Mouse (Mus musculus) MEL (cell line): Measurements from ENCODE around the gene Gm26602. TPM values are rescaled to one million over a fixed set of nuclear protein-coding genes. Genes with fewer than 3 reads are reported as not detected.

Source experiments
- DNase-seq: peaks from one replicate; pipeline ENCODE4 v3.0.0; 2011; ENCODE audit warnings: low read depth, low spot score
- H3K27ac ChIP-seq: 2 replicates; pipeline ENCODE4 v1.5.1; 2012; ENCODE audit warnings: low read depth, mild to moderate bottlenecking, control low read depth, low read length, moderate library complexity; ENCODE audit not compliant: control insufficient read depth
- H3K27me3 ChIP-seq, 2 experiments: fragments of 150-350 bp in 1 of 2; sonication (generic) in 1 of 2; 2 replicates each; pipeline ENCODE4 v1.6.1; 2012; ENCODE audit warnings: low read length in 2 of 2, mild to moderate bottlenecking in 2 of 2, improper control_type of control experiment in 1 of 2, moderate library complexity in 1 of 2; ENCODE audit not compliant: insufficient read depth in 2 of 2, control insufficient read depth in 1 of 2
- H3K36me3 ChIP-seq, 2 experiments: 2 replicates each; pipeline ENCODE4 v1.6.1; 2012 to 2014; ENCODE audit warnings: low read length in 2 of 2, improper control_type of control experiment in 1 of 2, inconsistent platforms in 1 of 2, mild to moderate bottlenecking in 1 of 2; ENCODE audit not compliant: insufficient read depth in 2 of 2, control insufficient read depth in 1 of 2
- H3K4me1 ChIP-seq, 2 experiments: fragments of 150-350 bp in 1 of 2; sonication (generic) in 1 of 2; 2 replicates each; pipeline ENCODE4 v1.6.1; 2012; ENCODE audit warnings: low read length in 2 of 2, improper control_type of control experiment in 1 of 2, mild to moderate bottlenecking in 1 of 2; ENCODE audit not compliant: insufficient read depth in 2 of 2, control insufficient read depth in 1 of 2
- H3K4me3 ChIP-seq, 2 experiments: fragments of 150-350 bp in 1 of 2; sonication (generic) in 1 of 2; 2 replicates each; pipeline ENCODE4 v1.5.1; 2012; ENCODE audit warnings: low read depth in 2 of 2, low read length in 2 of 2, mild to moderate bottlenecking in 2 of 2, moderate library complexity in 2 of 2, control low read depth in 1 of 2, improper control_type of control experiment in 1 of 2; ENCODE audit not compliant: control insufficient read depth in 1 of 2, insufficient read depth in 1 of 2
- H3K79me2 ChIP-seq: 2 replicates; pipeline ENCODE4 v1.6.1; 2012; ENCODE audit warnings: mild to moderate bottlenecking, low read length, moderate library complexity; ENCODE audit not compliant: control insufficient read depth, poor library complexity, insufficient read depth
- H3K9ac ChIP-seq: 2 replicates; pipeline ENCODE4 v1.6.1; 2012; ENCODE audit warnings: low read depth, mild to moderate bottlenecking, control low read depth, low read length, moderate library complexity; ENCODE audit not compliant: control insufficient read depth, poor library complexity, severe bottlenecking
- H3K9me3 ChIP-seq: fragments of 150-350 bp; sonication (generic); replicated peaks from 2 replicates; pipeline ENCODE4 v1.6.1; 2012; ENCODE audit warnings: mild to moderate bottlenecking, low read length, improper control_type of control experiment, moderate library complexity; ENCODE audit not compliant: insufficient read depth
- BHLHE40 ChIP-seq: IDR thresholded peaks from 2 replicates; pipeline ENCODE4 v1.6.1; 2012; ENCODE audit warnings: low read depth, mild to moderate bottlenecking, inconsistent platforms, low read length, improper control_type of control experiment, borderline replicate concordance
- CHD1 ChIP-seq: IDR thresholded peaks from 2 replicates; pipeline ENCODE4 v1.6.1; 2012; ENCODE audit warnings: low read depth, mild to moderate bottlenecking, inconsistent platforms, low read length, improper control_type of control experiment
- E2F4 ChIP-seq: IDR thresholded peaks from 2 replicates; pipeline ENCODE4 v1.6.1; 2011; ENCODE audit warnings: low read depth, low read length, improper control_type of control experiment, borderline replicate concordance
- ELF1 ChIP-seq: IDR thresholded peaks from 2 replicates; pipeline ENCODE4 v1.6.1; 2014; ENCODE audit warnings: low read depth, mild to moderate bottlenecking, inconsistent platforms, low read length, improper control_type of control experiment, moderate library complexity
- EP300 ChIP-seq, 2 experiments: IDR thresholded peaks; 2 replicates each; pipeline ENCODE4 v1.6.1; 2011; ENCODE audit warnings: improper control_type of control experiment in 2 of 2, low read length in 2 of 2, low read depth in 1 of 2, mild to moderate bottlenecking in 1 of 2
- GATA1 ChIP-seq: IDR thresholded peaks from 2 replicates; pipeline ENCODE4 v1.6.1; 2011; ENCODE audit warnings: low read depth, low read length, improper control_type of control experiment
- MAFK ChIP-seq: IDR thresholded peaks from 2 replicates; pipeline ENCODE4 v1.6.1; 2011; ENCODE audit warnings: low read depth, mild to moderate bottlenecking, low read length, improper control_type of control experiment, borderline replicate concordance
- MXI1 ChIP-seq: IDR thresholded peaks from 2 replicates; pipeline ENCODE4 v1.6.1; 2011; ENCODE audit warnings: mild to moderate bottlenecking, low read depth, low read length, improper control_type of control experiment
- MYB ChIP-seq: IDR thresholded peaks from 2 replicates; pipeline ENCODE4 v1.6.1; 2011; ENCODE audit warnings: mild to moderate bottlenecking, low read depth, low read length, improper control_type of control experiment
- NELFE ChIP-seq: IDR thresholded peaks from 2 replicates; pipeline ENCODE4 v1.6.1; 2011; ENCODE audit warnings: low read depth, low read length, improper control_type of control experiment
- POLR2AphosphoS2 ChIP-seq: IDR thresholded peaks from 2 replicates; pipeline ENCODE4 v1.6.1; 2011; ENCODE audit warnings: low read length, improper control_type of control experiment
- POLR2AphosphoS5 ChIP-seq: IDR thresholded peaks from 2 replicates; pipeline ENCODE4 v1.6.1; 2012; ENCODE audit warnings: low read depth, borderline replicate concordance, mild to moderate bottlenecking, inconsistent platforms, low read length, moderate library complexity, mixed read lengths
- RAD21 ChIP-seq: IDR thresholded peaks from 2 replicates; pipeline ENCODE4 v1.6.1; 2011; ENCODE audit warnings: mild to moderate bottlenecking, low read depth, low read length, improper control_type of control experiment
- RCOR1 ChIP-seq: IDR thresholded peaks from 2 replicates; pipeline ENCODE4 v1.6.1; 2012; ENCODE audit warnings: low read depth, mild to moderate bottlenecking, inconsistent platforms, low read length, improper control_type of control experiment
- SIN3A ChIP-seq: IDR thresholded peaks from 2 replicates; pipeline ENCODE4 v1.6.1; 2012; ENCODE audit warnings: low read length, improper control_type of control experiment, inconsistent platforms
- TAL1 ChIP-seq: IDR thresholded peaks from 2 replicates; pipeline ENCODE4 v1.6.1; 2012; ENCODE audit warnings: mild to moderate bottlenecking, inconsistent platforms, low read length, moderate library complexity, mixed read lengths
- TBP ChIP-seq: IDR thresholded peaks from 2 replicates; pipeline ENCODE4 v1.8.0; 2011; ENCODE audit warnings: low read depth, low read length, improper control_type of control experiment
- USF1 ChIP-seq: IDR thresholded peaks from 2 replicates; pipeline ENCODE4 v1.6.1; 2014; ENCODE audit warnings: low read depth, mild to moderate bottlenecking, inconsistent platforms, low read length, improper control_type of control experiment, moderate library complexity
- ZC3H11A ChIP-seq: IDR thresholded peaks from 2 replicates; pipeline ENCODE4 v1.6.1; 2012; ENCODE audit warnings: low read depth, mild to moderate bottlenecking, inconsistent platforms, low read length, improper control_type of control experiment
- ZKSCAN1 ChIP-seq: IDR thresholded peaks from 2 replicates; pipeline ENCODE4 v1.6.1; 2012; ENCODE audit warnings: low read depth, mild to moderate bottlenecking, inconsistent platforms, low read length, improper control_type of control experiment, moderate library complexity
- ZNF384 ChIP-seq: IDR thresholded peaks from 2 replicates; pipeline ENCODE4 v1.6.1; 2012; ENCODE audit warnings: low read depth, mild to moderate bottlenecking, inconsistent platforms, low read length, improper control_type of control experiment
- polyA plus RNA-seq, 2 experiments: library from polyadenylated mRNA; stranded (reverse) in 1 of 2; unstranded in 1 of 2; fragments of >175 nt in 1 of 2; fragments of >200 nt in 1 of 2; gene quantifications; 2 replicates each; pipeline versions ENCODE4 v1.2.1 to v1.2.4; 2012; ENCODE audit warnings: low replicate concordance in 2 of 2, low read depth in 1 of 2; ENCODE audit not compliant: insufficient read length in 2 of 2, insufficient read depth in 1 of 2, missing spikeins in 1 of 2
- total RNA-seq: library from RNA; depleted of rRNA; stranded (reverse); fragments of 300-350 nt; gene quantifications from 2 replicates; pipeline ENCODE4 v1.2.3, GENCODE M21; 2012

Gene Gm26602
- total and polyA plus RNA-seq, 3 experiments: 4.5 to 10.2 TPM; not detected in 1

DNA sequence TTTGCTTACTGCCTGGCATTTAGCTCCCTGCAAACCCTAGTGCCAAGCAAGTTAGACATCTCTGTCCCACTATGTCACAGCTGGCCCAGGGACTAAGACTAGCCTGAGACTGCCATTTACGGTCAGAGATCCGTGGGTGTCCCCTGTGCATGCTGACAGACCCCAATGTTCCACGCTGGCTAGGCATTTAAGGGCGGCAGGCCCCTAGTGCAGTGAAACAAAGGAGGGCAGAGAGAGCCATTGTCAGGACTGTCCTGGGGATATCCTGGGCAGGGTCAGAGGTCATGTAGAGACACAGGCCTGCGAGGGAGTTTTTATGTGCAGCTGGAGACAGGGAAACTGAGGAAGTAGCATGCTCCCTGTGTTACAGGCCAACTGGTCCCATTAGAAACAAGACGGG is 23.2 kb downstream of the Gm26602 start:
- Histone ChIP-seq H3K4me1 (no peaks in the 10 kb centered on the region), H3K79me2 (no peaks in the 10 kb centered on the region), H3K9me3 (no peaks in the 10 kb centered on the region), H3K27ac (no peak overlapping the region), H3K36me3 (no peaks in the 10 kb centered on the region), H3K4me3 (no peak overlapping the region), H3K27me3 (no peaks in the 10 kb centered on the region), H3K9ac (no peak overlapping the region)
- TF ChIP-seq GATA1: no peak
- TF ChIP-seq SIN3A: no peak
- no peak for TF ChIP-seq ZC3H11A
- TF ChIP-seq TAL1: no peak
- TF ChIP-seq ELF1: no peak
- no peak for TF ChIP-seq MXI1
- TF ChIP-seq E2F4: no peak
- TF ChIP-seq RCOR1: no peak
- TF ChIP-seq ZNF384: no peak
- TF ChIP-seq POLR2AphosphoS2: no peak
- no peak for TF ChIP-seq MYB
- no peak for TF ChIP-seq USF1
- TF ChIP-seq NELFE: no peak
- no peak for TF ChIP-seq TBP
- TF ChIP-seq RAD21: no peak
- no peak for TF ChIP-seq CHD1
- no peak for TF ChIP-seq ZKSCAN1
- TF ChIP-seq EP300 (IDR thresholded peaks at IDR 0.05; ENCODE audit: low read depth in 1 of 2, low read length in 2 of 2): no peak
- no peak for TF ChIP-seq MAFK
- no peak for DNase-seq

DNA sequence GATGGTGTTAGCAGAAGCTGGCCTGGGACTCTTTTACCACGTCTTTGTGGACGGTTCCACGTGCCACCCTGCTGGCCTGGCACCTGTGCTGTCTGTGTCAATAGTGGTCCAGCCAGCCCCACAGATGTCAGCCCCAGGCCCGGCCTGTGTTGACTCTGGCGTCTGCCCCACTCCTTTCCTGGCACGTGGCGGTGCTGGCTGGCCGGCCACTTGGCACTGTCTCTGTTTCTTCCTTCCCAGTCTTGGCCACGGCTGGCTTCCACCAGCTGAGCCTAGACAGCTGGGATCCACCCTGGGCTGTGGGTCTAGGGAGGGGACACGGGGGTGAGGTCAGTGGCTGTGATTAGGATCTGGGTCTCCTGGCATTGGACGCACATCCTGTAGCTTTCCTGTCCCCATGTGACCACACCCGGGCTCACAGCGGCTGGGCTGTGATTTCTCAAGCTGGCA is 23.6 kb downstream of the Gm26602 start:
- no peak overlapping the region for H3K9ac ChIP-seq
- H3K36me3 ChIP-seq: no peaks in the 10 kb centered on the region
- H3K27me3 ChIP-seq: no peaks in the 10 kb centered on the region
- H3K4me1 ChIP-seq: no peaks in the 10 kb centered on the region
- H3K9me3 ChIP-seq: no peaks in the 10 kb centered on the region
- no peaks in the 10 kb centered on the region for H3K79me2 ChIP-seq
- DNase-seq: no peak
- no peak overlapping the region for H3K27ac ChIP-seq
- no peak overlapping the region for H3K4me3 ChIP-seq
- TF ChIP-seq MYB (no peak), POLR2AphosphoS5 (no peak), ZKSCAN1 (no peak), BHLHE40 (no peak), TBP (no peak), SIN3A (no peak), MAFK (no peak)
